Mouse (Mus musculus) MEL (cell line): ENCODE results near the gene Mdk. TPM values are rescaled to one million over a fixed set of nuclear protein-coding genes. Genes with fewer than 3 reads are reported as not detected.

Source experiments
- DNase-seq: peaks from one replicate; pipeline ENCODE4 v3.0.0; 2011; ENCODE audit warnings: low read depth, low spot score
- H3K27ac ChIP-seq: 2 replicates; pipeline ENCODE4 v1.5.1; 2012; ENCODE audit warnings: low read depth, mild to moderate bottlenecking, control low read depth, low read length, moderate library complexity; ENCODE audit not compliant: control insufficient read depth
- H3K27me3 ChIP-seq, 2 experiments: fragments of 150-350 bp in 1 of 2; sonication (generic) in 1 of 2; 2 replicates each; pipeline ENCODE4 v1.6.1; 2012; ENCODE audit warnings: low read length in 2 of 2, mild to moderate bottlenecking in 2 of 2, improper control_type of control experiment in 1 of 2, moderate library complexity in 1 of 2; ENCODE audit not compliant: insufficient read depth in 2 of 2, control insufficient read depth in 1 of 2
- H3K36me3 ChIP-seq, 2 experiments: 2 replicates each; pipeline ENCODE4 v1.6.1; 2012 to 2014; ENCODE audit warnings: low read length in 2 of 2, improper control_type of control experiment in 1 of 2, inconsistent platforms in 1 of 2, mild to moderate bottlenecking in 1 of 2; ENCODE audit not compliant: insufficient read depth in 2 of 2, control insufficient read depth in 1 of 2
- H3K4me1 ChIP-seq, 2 experiments: fragments of 150-350 bp in 1 of 2; sonication (generic) in 1 of 2; 2 replicates each; pipeline ENCODE4 v1.6.1; 2012; ENCODE audit warnings: low read length in 2 of 2, improper control_type of control experiment in 1 of 2, mild to moderate bottlenecking in 1 of 2; ENCODE audit not compliant: insufficient read depth in 2 of 2, control insufficient read depth in 1 of 2
- H3K4me3 ChIP-seq, 2 experiments: fragments of 150-350 bp in 1 of 2; sonication (generic) in 1 of 2; 2 replicates each; pipeline ENCODE4 v1.5.1; 2012; ENCODE audit warnings: low read depth in 2 of 2, low read length in 2 of 2, mild to moderate bottlenecking in 2 of 2, moderate library complexity in 2 of 2, control low read depth in 1 of 2, improper control_type of control experiment in 1 of 2; ENCODE audit not compliant: control insufficient read depth in 1 of 2, insufficient read depth in 1 of 2
- H3K79me2 ChIP-seq: 2 replicates; pipeline ENCODE4 v1.6.1; 2012; ENCODE audit warnings: mild to moderate bottlenecking, low read length, moderate library complexity; ENCODE audit not compliant: control insufficient read depth, poor library complexity, insufficient read depth
- H3K9ac ChIP-seq: 2 replicates; pipeline ENCODE4 v1.6.1; 2012; ENCODE audit warnings: low read depth, mild to moderate bottlenecking, control low read depth, low read length, moderate library complexity; ENCODE audit not compliant: control insufficient read depth, poor library complexity, severe bottlenecking
- H3K9me3 ChIP-seq: fragments of 150-350 bp; sonication (generic); replicated peaks from 2 replicates; pipeline ENCODE4 v1.6.1; 2012; ENCODE audit warnings: mild to moderate bottlenecking, low read length, improper control_type of control experiment, moderate library complexity; ENCODE audit not compliant: insufficient read depth
- BHLHE40 ChIP-seq: IDR thresholded peaks from 2 replicates; pipeline ENCODE4 v1.6.1; 2012; ENCODE audit warnings: low read depth, mild to moderate bottlenecking, inconsistent platforms, low read length, improper control_type of control experiment, borderline replicate concordance
- CHD1 ChIP-seq: IDR thresholded peaks from 2 replicates; pipeline ENCODE4 v1.6.1; 2012; ENCODE audit warnings: low read depth, mild to moderate bottlenecking, inconsistent platforms, low read length, improper control_type of control experiment
- CHD2 ChIP-seq: IDR thresholded peaks from 2 replicates; pipeline ENCODE4 v1.6.1; 2011; ENCODE audit warnings: low read length, improper control_type of control experiment
- CTCF ChIP-seq, 3 experiments: IDR thresholded peaks in 2 of 3; conservative IDR thresholded peaks in 1 of 3; 2 replicates each; pipeline ENCODE4 v1.5.1; 2011 to 2012; ENCODE audit warnings: low read length in 3 of 3, low read depth in 2 of 3, mild to moderate bottlenecking in 2 of 3, improper control_type of control experiment in 1 of 3, inconsistent platforms in 1 of 3, mixed read lengths in 1 of 3, moderate library complexity in 1 of 3; ENCODE audit not compliant: control insufficient read depth in 1 of 3, insufficient read depth in 1 of 3, poor library complexity in 1 of 3, severe bottlenecking in 1 of 3
- ELF1 ChIP-seq: IDR thresholded peaks from 2 replicates; pipeline ENCODE4 v1.6.1; 2014; ENCODE audit warnings: low read depth, mild to moderate bottlenecking, inconsistent platforms, low read length, improper control_type of control experiment, moderate library complexity
- EP300 ChIP-seq, 2 experiments: IDR thresholded peaks; 2 replicates each; pipeline ENCODE4 v1.6.1; 2011; ENCODE audit warnings: improper control_type of control experiment in 2 of 2, low read length in 2 of 2, low read depth in 1 of 2, mild to moderate bottlenecking in 1 of 2
- ETS1 ChIP-seq: IDR thresholded peaks from 2 replicates; pipeline ENCODE4 v1.6.1; 2012; ENCODE audit warnings: low read depth, mild to moderate bottlenecking, inconsistent platforms, low read length, improper control_type of control experiment, moderate library complexity
- KAT2A ChIP-seq: conservative IDR thresholded peaks from 2 replicates; pipeline ENCODE4 v1.6.1; 2012; ENCODE audit warnings: low read depth, low read length, improper control_type of control experiment, inconsistent platforms
- MAX ChIP-seq: IDR thresholded peaks from 2 replicates; pipeline ENCODE4 v1.6.1; 2011; ENCODE audit warnings: low read length, improper control_type of control experiment
- MAZ ChIP-seq: IDR thresholded peaks from 2 replicates; pipeline ENCODE4 v1.6.1; 2012; ENCODE audit warnings: low read depth, mild to moderate bottlenecking, inconsistent platforms, low read length, improper control_type of control experiment
- MEF2A ChIP-seq: IDR thresholded peaks from 2 replicates; pipeline ENCODE4 v1.6.1; 2014; ENCODE audit warnings: low read depth, mild to moderate bottlenecking, inconsistent platforms, low read length, improper control_type of control experiment; ENCODE audit not compliant: poor library complexity, insufficient replicate concordance, severe bottlenecking; ENCODE audit errors: extremely low read depth
- MYC ChIP-seq: IDR thresholded peaks from 2 replicates; pipeline ENCODE4 v1.6.1; 2011; ENCODE audit warnings: low read depth, mild to moderate bottlenecking, low read length, improper control_type of control experiment, moderate library complexity
- NELFE ChIP-seq: IDR thresholded peaks from 2 replicates; pipeline ENCODE4 v1.6.1; 2011; ENCODE audit warnings: low read depth, low read length, improper control_type of control experiment
- POLR2A ChIP-seq, 2 experiments: IDR thresholded peaks; 2 replicates each; pipeline ENCODE4 v1.6.1; 2011 to 2012; ENCODE audit warnings: low read length in 2 of 2, mild to moderate bottlenecking in 2 of 2, control low read depth in 1 of 2, improper control_type of control experiment in 1 of 2, low read depth in 1 of 2, moderate library complexity in 1 of 2; ENCODE audit not compliant: control insufficient read depth in 1 of 2, insufficient read depth in 1 of 2, poor library complexity in 1 of 2
- POLR2AphosphoS2 ChIP-seq: IDR thresholded peaks from 2 replicates; pipeline ENCODE4 v1.6.1; 2011; ENCODE audit warnings: low read length, improper control_type of control experiment
- RAD21 ChIP-seq: IDR thresholded peaks from 2 replicates; pipeline ENCODE4 v1.6.1; 2011; ENCODE audit warnings: mild to moderate bottlenecking, low read depth, low read length, improper control_type of control experiment
- SMC3 ChIP-seq: IDR thresholded peaks from 2 replicates; pipeline ENCODE4 v1.6.1; 2011; ENCODE audit warnings: low read depth, low read length, improper control_type of control experiment
- TAL1 ChIP-seq: IDR thresholded peaks from 2 replicates; pipeline ENCODE4 v1.6.1; 2012; ENCODE audit warnings: mild to moderate bottlenecking, inconsistent platforms, low read length, moderate library complexity, mixed read lengths
- TBP ChIP-seq: IDR thresholded peaks from 2 replicates; pipeline ENCODE4 v1.8.0; 2011; ENCODE audit warnings: low read depth, low read length, improper control_type of control experiment
- USF1 ChIP-seq: IDR thresholded peaks from 2 replicates; pipeline ENCODE4 v1.6.1; 2014; ENCODE audit warnings: low read depth, mild to moderate bottlenecking, inconsistent platforms, low read length, improper control_type of control experiment, moderate library complexity
- USF2 ChIP-seq, 2 experiments: IDR thresholded peaks; 2 replicates each; pipeline ENCODE4 v1.6.1; 2011 to 2012; ENCODE audit warnings: improper control_type of control experiment in 2 of 2, low read length in 2 of 2, borderline replicate concordance in 1 of 2, inconsistent platforms in 1 of 2, low read depth in 1 of 2, mild to moderate bottlenecking in 1 of 2; ENCODE audit not compliant: insufficient read depth in 1 of 2
- ZC3H11A ChIP-seq: IDR thresholded peaks from 2 replicates; pipeline ENCODE4 v1.6.1; 2012; ENCODE audit warnings: low read depth, mild to moderate bottlenecking, inconsistent platforms, low read length, improper control_type of control experiment
- ZMIZ1 ChIP-seq: IDR thresholded peaks from 2 replicates; pipeline ENCODE4 v1.6.1; 2012; ENCODE audit warnings: low read depth, mild to moderate bottlenecking, inconsistent platforms, low read length, improper control_type of control experiment, moderate library complexity
- polyA plus RNA-seq, 2 experiments: library from polyadenylated mRNA; stranded (reverse) in 1 of 2; unstranded in 1 of 2; fragments of >175 nt in 1 of 2; fragments of >200 nt in 1 of 2; gene quantifications; 2 replicates each; pipeline versions ENCODE4 v1.2.1 to v1.2.4; 2012; ENCODE audit warnings: low replicate concordance in 2 of 2, low read depth in 1 of 2; ENCODE audit not compliant: insufficient read length in 2 of 2, insufficient read depth in 1 of 2, missing spikeins in 1 of 2
- total RNA-seq: library from RNA; depleted of rRNA; stranded (reverse); fragments of 300-350 nt; gene quantifications from 2 replicates; pipeline ENCODE4 v1.2.3, GENCODE M21; 2012

Gene Mdk
- total and polyA plus RNA-seq, 3 experiments = 0.19 to 3.4 TPM; not detected in 1

DNA sequence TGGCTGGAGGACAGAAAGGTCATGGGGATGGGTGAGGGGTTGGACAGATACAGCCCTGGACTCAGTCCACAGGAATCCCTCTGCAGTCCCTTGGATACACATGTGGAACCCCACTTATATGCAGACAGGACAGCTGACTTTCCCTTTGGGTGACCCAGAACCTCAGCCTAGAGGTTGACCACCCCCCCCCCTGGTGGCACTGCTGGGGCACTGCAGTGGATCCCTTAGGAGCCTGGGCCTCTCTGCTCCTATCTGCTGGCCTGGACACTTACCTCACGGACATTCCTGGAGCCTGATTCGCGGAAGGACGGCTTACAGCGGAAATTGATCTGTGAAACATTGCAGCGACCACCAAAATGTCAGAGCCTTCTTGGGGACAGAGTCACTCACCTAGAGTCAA lies 10.3 kb upstream of the Mdk start:
- TF ChIP-seq NELFE (no peak), EP300 (IDR thresholded peaks at IDR 0.05; ENCODE audit: low read depth in 1 of 2, low read length in 2 of 2) (no peak), MEF2A (no peak), RAD21 (peak; percentile 11; the same call in 1 of the 2 replicates), BHLHE40 (no peak), TBP (no peak), POLR2A (IDR thresholded peaks at IDR 0.05; ENCODE audit: control insufficient read depth in 1 of 2, insufficient read depth in 1 of 2, low read depth in 1 of 2, low read length in 2 of 2, poor library complexity in 1 of 2) (peak in 1 of 2 experiments; percentile 39; a peak in 1 of 4 replicates), TAL1 (no peak), USF2 (IDR thresholded peaks at IDR 0.05; ENCODE audit: borderline replicate concordance in 1 of 2, insufficient read depth in 1 of 2, low read depth in 1 of 2, low read length in 2 of 2) (no peak), ELF1 (no peak), CHD1 (no peak), MYC (no peak), CHD2 (no peak), USF1 (no peak), KAT2A (no peak), MAZ (no peak), SMC3 (peak; percentile 31; the same call in 1 of the 2 replicates), ETS1 (no peak), CTCF (IDR thresholded peaks at IDR 0.05 in 2 of 3, conservative IDR thresholded peaks at IDR 0.05 in 1 of 3; ENCODE audit: control insufficient read depth in 1 of 3, insufficient read depth in 1 of 3, low read depth in 2 of 3, low read length in 3 of 3, poor library complexity in 1 of 3, severe bottlenecking in 1 of 3) (peak; percentile 53 to 69 (median 54)), MAX (no peak), ZC3H11A (no peak), ZMIZ1 (no peak), POLR2AphosphoS2 (no peak)
- TF ChIP-seq, all 39 proteins: peak for 4
- Histone ChIP-seq H3K4me1 (peaks cover 0 to 2% of the 10 kb centered on the region in 2 experiments; a peak in 3 of 4 replicates), H3K27ac (no peak overlapping the region), H3K36me3 (peaks cover under 1 to 5% of the 10 kb centered on the region in 2 experiments; a peak in 2 of 4 replicates), H3K4me3 (no peak overlapping the region), H3K9me3 (no peaks in the 10 kb centered on the region), H3K27me3 (no peaks in the 10 kb centered on the region), H3K79me2 (peaks cover 10% of the 10 kb centered on the region), H3K9ac (no peak overlapping the region)
- DNase-seq = peak; percentile 44
